Mouse (Mus musculus) megakaryocyte, embryonic 14.5 days (primary cell): Measurements from ENCODE around the gene Akr1b7. TPM values are rescaled to one million over a fixed set of nuclear protein-coding genes. Genes with fewer than 3 reads are reported as not detected.

Source experiments
- H3K27me3 ChIP-seq: replicated peaks from 2 replicates; pipeline ENCODE3; 2012; ENCODE audit warnings: inconsistent platforms
- H3K36me3 ChIP-seq: replicated peaks from 2 replicates; pipeline ENCODE3; 2012; ENCODE audit warnings: low read length, inconsistent platforms, mixed read lengths
- H3K4me1 ChIP-seq: 2 replicates; pipeline ENCODE4 v1.6.1; 2012; ENCODE audit warnings: inconsistent platforms
- H3K4me3 ChIP-seq: replicated peaks from 2 replicates; pipeline ENCODE3; 2012; ENCODE audit warnings: moderate library complexity, mild to moderate bottlenecking, inconsistent platforms
- H3K9me3 ChIP-seq: 2 replicates; pipeline ENCODE4 v1.6.1; 2012; ENCODE audit warnings: inconsistent platforms
- FLI1 ChIP-seq: IDR thresholded peaks from 2 replicates; pipeline ENCODE4 v1.6.1; 2012; ENCODE audit warnings: low read length, inconsistent platforms, mixed read lengths
- GATA1 ChIP-seq: IDR thresholded peaks from 3 replicates; pipeline ENCODE4 v1.6.1; 2012; ENCODE audit warnings: mixed read lengths, low read length, inconsistent platforms, borderline replicate concordance
- polyA plus RNA-seq: library from polyadenylated mRNA; stranded (reverse); fragments of >175 nt; gene quantifications from 2 replicates; pipeline ENCODE4 v1.2.3, GENCODE M21; 2012; ENCODE audit warnings: low replicate concordance; ENCODE audit not compliant: insufficient read depth

Gene Akr1b7
- polyA plus RNA-seq, 1 experiment: not detected

DNA sequence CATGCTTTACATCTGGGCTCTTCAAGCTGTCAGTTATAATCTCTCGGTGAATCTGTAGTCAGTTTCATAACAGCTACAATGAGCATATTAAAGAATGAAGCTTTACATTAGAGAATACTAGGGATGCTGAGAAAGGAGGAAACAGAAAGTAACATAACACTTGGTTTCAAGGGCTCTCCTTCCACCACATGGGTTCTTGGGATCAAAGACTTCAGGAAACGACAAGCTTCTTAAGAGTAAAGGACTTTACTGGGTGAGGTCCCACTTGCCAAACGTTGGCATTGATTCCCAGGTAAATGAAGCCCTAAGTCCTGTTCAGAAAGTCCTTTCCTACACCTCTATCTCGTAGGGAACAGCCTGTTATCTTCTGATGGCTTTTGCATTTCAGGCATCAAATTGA, 48.5 kb downstream of the Akr1b7 start:
- Histone ChIP-seq H3K36me3 (no peaks in the 10 kb centered on the region), H3K4me1 (no peaks in the 10 kb centered on the region), H3K9me3 (no peaks in the 10 kb centered on the region), H3K27me3 (peaks cover 16% of the 10 kb centered on the region), H3K4me3 (no peak overlapping the region)
- TF ChIP-seq GATA1 (no peak), FLI1 (no peak)

DNA sequence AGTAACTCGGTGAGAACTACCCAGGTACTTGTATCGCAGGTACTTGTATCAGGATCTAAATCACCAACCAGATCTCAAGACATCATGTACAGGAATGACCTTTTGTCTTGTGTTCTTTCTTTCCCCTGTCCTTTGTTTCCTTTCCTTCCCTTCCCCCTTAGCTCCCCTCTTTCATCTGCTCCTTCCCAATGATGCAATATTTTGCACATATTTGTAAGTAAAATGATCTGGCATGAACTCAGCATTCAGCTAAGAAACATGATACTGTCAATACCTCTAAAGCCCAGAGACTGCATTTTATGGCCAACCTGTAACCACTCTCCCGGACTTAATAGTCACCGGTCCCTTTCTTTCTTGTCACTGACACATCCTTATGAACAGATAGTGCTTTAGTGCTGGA, 51.4 kb downstream of the Akr1b7 start:
- Histone ChIP-seq H3K36me3 (no peaks in the 10 kb centered on the region), H3K9me3 (no peaks in the 10 kb centered on the region), H3K4me1 (no peaks in the 10 kb centered on the region), H3K4me3 (no peak overlapping the region), H3K27me3 (peaks cover 6% of the 10 kb centered on the region)
- TF ChIP-seq GATA1 (no peak), FLI1 (no peak)

DNA sequence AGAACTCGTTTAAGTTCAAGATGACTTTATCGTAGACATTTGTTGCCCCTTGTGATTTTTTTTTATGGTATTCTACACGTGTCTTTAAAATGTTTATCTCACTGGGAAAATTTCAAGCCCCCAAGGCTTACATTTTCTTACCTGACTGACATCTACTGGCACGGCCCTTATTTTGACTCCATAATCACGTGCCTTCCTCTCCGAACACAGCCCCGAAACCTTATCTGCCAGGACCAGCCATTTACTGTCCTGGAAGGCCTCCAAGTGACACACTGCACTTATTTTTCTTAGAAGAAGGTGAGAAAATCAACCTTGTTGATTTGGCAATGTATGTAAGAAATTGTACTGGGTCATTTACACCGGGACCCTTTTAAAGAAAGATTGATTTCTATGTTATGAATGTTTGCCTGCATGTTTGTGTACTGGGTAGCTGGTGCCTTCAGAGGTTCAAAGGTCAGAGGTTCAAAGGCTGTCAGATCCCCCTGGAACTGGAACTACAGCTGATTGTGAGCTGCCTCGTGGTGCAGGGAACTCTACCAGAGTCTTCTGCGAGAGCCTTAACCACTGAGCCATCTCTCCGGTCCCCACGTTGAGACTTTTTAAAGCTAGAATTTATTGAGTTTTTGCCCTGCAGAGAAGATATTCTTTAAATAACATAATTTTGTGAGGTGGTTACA, 59.4 kb downstream of the Akr1b7 start:
- peaks cover 26% of the 10 kb centered on the region for H3K4me1 ChIP-seq

More for the DNA sequence above, 59.4 kb downstream of the Akr1b7 start:
- Histone ChIP-seq H3K4me3 (no peak overlapping the region), H3K36me3 (no peaks in the 10 kb centered on the region), H3K9me3 (no peaks in the 10 kb centered on the region), H3K27me3 (peaks cover 5% of the 10 kb centered on the region)
- no peak for TF ChIP-seq GATA1
- TF ChIP-seq FLI1: no peak

Other genes with a start within 250 kb of the Akr1b7 start
- 0.79 and 2.1 TPM in 2 replicates for gene Slc35b4, start 235.2 kb upstream of the Akr1b7 start, polyA plus RNA-seq
- gene Akr1b3, start 94.9 kb upstream of the Akr1b7 start, polyA plus RNA-seq: 12.9 and 58.4 TPM in 2 replicates
- 0.89 TPM in 1 of 2 replicates, not detected in the other for gene Akr1b8, start 58.2 kb upstream of the Akr1b7 start, polyA plus RNA-seq
- gene Akr1b10, start 28.1 kb upstream of the Akr1b7 start, polyA plus RNA-seq: 1.9 TPM in 1 of 2 replicates, not detected in the other
- gene Bpgm, start 63.9 kb downstream of the Akr1b7 start, polyA plus RNA-seq: 2.8 TPM in 1 of 2 replicates, not detected in the other
- 42.3 TPM in 1 of 2 replicates, not detected in the other for gene Cald1, start 186.2 kb downstream of the Akr1b7 start, polyA plus RNA-seq